Mouse (Mus musculus) layer of hippocampus, postnatal 10 days (tissue): Measurements from ENCODE around the gene 4921509C19Rik. TPM values are rescaled to one million over a fixed set of nuclear protein-coding genes. Genes with fewer than 3 reads are reported as not detected.
"Not testable (repeated sequence)": the region's sequence is repeated elsewhere in the genome, so short reads cannot be mapped to it uniquely, and the experiment has no call there.

Experiments
- DNase-seq, 2 experiments: peaks; one replicate each; pipeline ENCODE4 v3.0.0; 2021; ENCODE audit warnings: low spot score in 2 of 2
- long read RNA-seq: library from polyadenylated mRNA; stranded (forward); transcript quantifications from one replicate; pipeline ENCODE4 v2.0.0, GENCODE M21; 2023
- total RNA-seq, 2 experiments: library from RNA; stranded (reverse); gene quantifications; 2 replicates each; pipeline ENCODE4 v1.2.3; 2021

4921509C19Rik gene
- not detected for total RNA-seq
- long read RNA-seq: 0 reads

DNA sequence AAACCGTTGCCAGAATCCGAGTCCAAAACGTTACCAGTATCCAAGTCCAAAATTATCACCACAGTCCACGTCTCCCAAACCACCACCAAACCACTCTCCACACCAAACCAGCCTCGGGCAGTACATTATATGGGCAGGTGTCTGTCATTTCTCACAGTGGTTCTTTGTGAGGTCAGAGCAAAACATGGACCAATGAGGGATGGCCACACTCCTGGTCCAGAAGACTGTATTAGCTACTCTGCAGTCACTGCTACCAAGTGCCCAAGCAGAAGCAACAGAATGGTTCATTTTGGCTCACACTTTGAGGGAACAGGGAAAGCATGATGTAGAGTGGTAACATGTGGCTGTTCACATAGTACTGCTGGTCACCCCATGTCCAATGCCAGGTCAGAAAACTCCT lies at the start of gene 4921509C19Rik:
Gene 4921509C19Rik (minus strand): TSS at position 101 of the 400 bp plus-strand sequence.
- not testable (repeated sequence) for DNase-seq

- no peak for DNase-seq
These were observed 49.6 kb upstream of the 4921509C19Rik start for GRCm38 (mm10) chr2:151525520-151525919.

GRCm38 (mm10) chr2:151524324-151525041 lies 48.5 kb upstream of the 4921509C19Rik start:
- no peak for DNase-seq

DNA sequence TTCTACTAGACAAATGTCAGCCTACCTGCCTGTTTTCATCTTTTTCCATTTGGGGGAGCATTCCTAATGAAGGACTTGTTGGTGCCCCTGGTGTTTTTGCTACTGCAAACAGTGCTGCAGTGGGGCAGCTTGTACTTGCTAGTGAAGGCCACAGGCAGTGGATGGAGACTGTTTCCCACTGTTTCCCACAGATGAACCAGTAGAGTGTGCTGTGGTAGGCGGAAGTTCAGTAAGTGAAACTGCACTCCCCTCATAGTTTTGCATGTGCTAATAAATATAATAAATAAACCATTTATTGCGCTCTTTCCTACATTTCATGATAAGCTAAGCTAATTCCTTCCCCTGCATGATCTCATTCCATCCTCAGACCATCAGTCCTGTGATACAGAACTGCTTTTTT lies 43.0 kb upstream of the 4921509C19Rik start:
- no peak for DNase-seq

DNA sequence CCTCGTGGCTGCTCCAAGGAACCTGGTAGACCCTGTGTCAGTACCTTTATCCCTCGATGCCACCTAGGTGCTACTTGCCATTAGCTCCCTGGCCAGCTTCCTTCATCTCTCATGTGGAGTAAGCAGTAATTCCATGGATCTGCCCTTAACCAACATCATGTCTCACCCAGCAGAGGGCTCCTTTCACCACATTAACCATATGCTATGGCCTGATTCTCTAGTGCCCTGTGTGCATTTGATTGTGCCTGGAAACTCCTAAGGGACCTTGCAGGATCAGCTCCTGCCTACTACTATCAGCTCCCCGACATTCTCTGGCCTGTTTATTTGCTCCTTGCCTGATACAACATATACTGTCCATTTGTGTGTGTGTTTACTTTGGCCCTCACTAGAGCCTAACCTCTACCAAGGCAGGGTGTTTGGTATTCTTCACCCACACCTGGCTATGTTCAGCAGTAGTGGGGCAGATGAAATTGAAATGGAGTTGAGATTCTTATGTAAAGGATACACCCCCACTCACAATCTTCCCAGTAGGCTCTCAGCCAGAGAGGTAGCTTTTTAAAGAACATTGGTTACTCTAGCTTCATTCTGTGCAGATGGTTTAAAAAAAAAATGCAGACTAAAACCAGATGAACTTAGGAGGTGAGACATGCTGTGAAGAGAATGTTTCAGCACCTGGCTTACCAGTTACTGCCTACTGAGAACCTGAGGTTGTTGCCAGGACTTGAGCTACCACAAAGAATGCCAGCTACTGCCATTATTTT lies 37.8 kb upstream of the 4921509C19Rik start:
- no peak for DNase-seq

DNA sequence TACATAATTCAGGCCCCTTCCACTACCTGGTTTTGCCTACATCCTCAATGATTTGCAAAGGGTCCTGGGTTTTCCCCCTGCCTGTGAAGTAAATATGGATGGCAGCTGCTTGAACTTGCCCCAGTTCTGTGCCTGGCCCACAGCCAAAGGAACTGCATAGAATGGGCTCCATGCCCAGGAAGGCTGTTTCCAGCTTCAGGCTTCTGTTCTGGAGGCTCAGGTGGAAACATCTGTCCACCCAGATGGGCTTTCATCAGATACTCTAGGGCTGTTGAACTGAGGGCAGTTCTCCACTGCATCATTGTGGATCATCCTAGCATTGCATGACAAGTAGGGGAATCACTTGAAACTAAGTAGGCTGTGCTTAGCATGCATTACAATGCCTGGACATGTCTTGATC lies 36.2 kb upstream of the 4921509C19Rik start:
- peak; percentile 38 to 49 for DNase-seq

DNA sequence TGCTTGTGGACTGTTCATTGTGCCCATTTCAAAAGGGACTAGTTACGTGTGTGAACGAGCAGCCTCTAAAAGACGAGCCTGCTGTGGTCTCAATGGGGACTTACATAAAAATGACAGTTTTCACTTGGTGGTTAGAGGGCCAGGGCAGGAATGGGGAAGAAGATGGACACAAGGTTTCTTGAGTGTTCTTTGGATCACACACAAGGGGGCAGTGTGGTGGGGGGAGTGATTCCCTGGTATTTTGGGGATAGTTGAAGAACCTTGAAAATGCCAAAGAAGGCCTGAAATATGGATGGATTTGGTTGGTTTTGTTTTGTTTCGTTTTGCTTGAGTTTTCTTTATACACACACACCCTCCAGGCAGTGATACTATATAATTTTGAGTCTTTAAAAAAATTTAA lies 28.3 kb upstream of the 4921509C19Rik start:
- DNase-seq: no peak

DNA sequence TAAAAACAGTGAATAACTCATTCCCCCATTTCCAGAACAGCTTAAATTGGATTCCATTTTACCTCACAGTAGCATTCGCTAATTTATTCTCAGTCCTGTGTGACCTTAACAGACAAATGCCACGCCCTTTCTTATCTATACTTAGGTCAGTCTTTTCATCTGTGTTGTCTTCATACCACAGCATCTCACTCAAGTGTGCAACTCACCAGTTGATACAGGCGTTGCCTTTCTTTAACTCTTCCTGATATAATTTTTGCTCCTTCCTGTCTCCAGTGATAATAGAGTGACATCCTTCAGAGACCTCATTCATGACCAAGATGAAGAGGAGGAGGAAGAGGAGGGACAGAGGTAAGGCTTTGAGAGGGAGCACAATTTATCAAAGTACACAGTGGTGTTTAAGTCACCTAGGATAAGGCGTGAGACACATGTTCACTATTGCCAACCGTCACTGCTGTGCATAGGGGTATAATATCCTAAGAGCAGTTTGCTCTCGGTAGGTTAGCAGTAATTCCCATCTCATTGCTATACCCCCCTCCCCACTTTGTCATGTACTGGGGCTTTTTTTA lies 24.6 kb upstream of the 4921509C19Rik start:
- DNase-seq: no peak

GRCm38 (mm10) chr2:151498358-151498757 lies 22.4 kb upstream of the 4921509C19Rik start:
- DNase-seq: no peak

- DNase-seq: peak; percentile 99
These were observed 18.3 kb upstream of the 4921509C19Rik start, which contains the start of gene Nsfl1c for GRCm38 (mm10) chr2:151494035-151494803. Gene Nsfl1c, plus strand, starts transcription at chr2:151494182.

DNA sequence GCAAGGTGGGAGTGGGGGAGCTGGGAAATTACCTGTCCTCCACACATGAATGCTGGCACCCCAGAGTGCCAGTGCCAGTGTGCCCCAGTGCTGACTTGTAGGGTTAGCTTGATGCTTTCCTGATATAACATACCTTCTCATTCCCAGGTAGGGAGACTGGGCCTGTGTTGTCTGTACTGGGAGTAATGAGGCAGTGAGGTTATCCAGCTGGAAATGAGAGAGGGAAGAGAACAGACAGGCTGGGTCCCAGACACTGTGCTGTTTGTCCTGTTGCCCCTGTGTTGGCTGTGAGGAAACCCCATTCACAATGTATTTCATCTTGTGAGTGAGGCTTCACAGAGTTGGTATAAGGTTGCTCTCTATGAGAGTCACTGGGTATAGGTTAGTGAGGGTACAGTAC lies 10.5 kb upstream of the 4921509C19Rik start:
- DNase-seq: no peak

- not testable (repeated sequence) for DNase-seq
These were observed 41.0 kb downstream of the 4921509C19Rik start for GRCm38 (mm10) chr2:151434971-151435370.

GRCm38 (mm10) chr2:151434203-151434602 lies 41.8 kb downstream of the 4921509C19Rik start:
- DNase-seq: not testable (repeated sequence)

Other genes with a start within 250 kb of the 4921509C19Rik start
- 100 to 1,000 TPM; 145 to 156 TPM for gene Nsfl1c, start 18.0 kb upstream of the 4921509C19Rik start, total RNA-seq
- 100 to 1,000 TPM; 535 to 594 TPM for gene Fkbp1a, start 66.3 kb upstream of the 4921509C19Rik start, total RNA-seq
- gene Sdcbp2, start 96.5 kb upstream of the 4921509C19Rik start, total RNA-seq: 1 to 10 TPM; 1.3 to 1.6 TPM
- gene Snph, start 156.4 kb upstream of the 4921509C19Rik start, total RNA-seq: 100 to 1,000 TPM; 205 to 206 TPM
- gene Rad21l, start 192.4 kb upstream of the 4921509C19Rik start, total RNA-seq: 1 to 10 TPM in 1 of 2 experiments, under 1 TPM in 1; 0.94 to 1.1 TPM
- 10 to 100 TPM; 10.3 to 11.5 TPM for gene Tmem74b, start 225.9 kb upstream of the 4921509C19Rik start, total RNA-seq